Mouse (Mus musculus) heart, adult 2 months (tissue): ENCODE measurements around the gene Vps37b.

Experiments
- EP300 ChIP-seq: fragments of 200-500 bp; IDR thresholded peaks from 2 replicates; pipeline ENCODE4 v1.6.1; 2011; ENCODE audit warnings: low read depth, low read length, control low read depth; ENCODE audit not compliant: insufficient read depth
- POLR2A ChIP-seq: fragments of 200-500 bp; IDR thresholded peaks from 2 replicates; pipeline ENCODE4 v1.6.1; 2011; ENCODE audit warnings: mild to moderate bottlenecking, low read depth, low read length, control low read depth; ENCODE audit not compliant: insufficient read depth

GRCm38 (mm10) chr5:124075716-124076115 lies 43.6 kb upstream of the Vps37b start:
- TF ChIP-seq POLR2A (no peak), EP300 (no peak)
